Mouse (Mus musculus): ENCODE results near the gene Rom1.
A peak's percentile ranks its signal among the peaks of the same experiment; 100 is the strongest.

The Rom1 gene

GRCm38 (mm10) chr19:8942276-8942964 lies 13.3 kb upstream of the Rom1 start:
- no peak for DNase-seq (ENCODE audit: extremely low read depth, low read depth)

GRCm38 (mm10) chr19:8941515-8942217 lies 12.5 kb upstream of the Rom1 start, which contains the start of gene Mta2:
TSS of gene Mta2 (plus strand) at chr19:8941875.
- DNase-seq (ENCODE audit: extremely low read depth, low read depth): peak; percentile 88

- no peak for DNase-seq (ENCODE audit: extremely low read depth, low read depth)
Measured at GRCm38 (mm10) chr19:8941136-8941514, 12.0 kb upstream of the Rom1 start.

GRCm38 (mm10) chr19:8940526-8941133 lies 11.5 kb upstream of the Rom1 start:
- DNase-seq (ENCODE audit: extremely low read depth, low read depth): no peak

GRCm38 (mm10) chr19:8936736-8937135 lies 7.6 kb upstream of the Rom1 start:
- DNase-seq (ENCODE audit: extremely low read depth, low read depth): no peak

GRCm38 (mm10) chr19:8930771-8931170 lies 1.6 kb upstream of the Rom1 start:
- DNase-seq (ENCODE audit: extremely low read depth, low read depth): no peak

GRCm38 (mm10) chr19:8930117-8930516 lies 961 bp upstream of the Rom1 start:
- DNase-seq (ENCODE audit: extremely low read depth, low read depth): no peak

- DNase-seq (ENCODE audit: extremely low read depth, low read depth): no peak
Measured at GRCm38 (mm10) chr19:8928689-8929223, 400 bp downstream of the Rom1 start.

GRCm38 (mm10) chr19:8927891-8928525 lies 1.1 kb downstream of the Rom1 start:
- no peak for DNase-seq (ENCODE audit: extremely low read depth, low read depth)

GRCm38 (mm10) chr19:8926766-8927165 lies 2.4 kb downstream of the Rom1 start:
- DNase-seq (ENCODE audit: extremely low read depth, low read depth): no peak

- DNase-seq (ENCODE audit: extremely low read depth, low read depth): no peak
Measured at GRCm38 (mm10) chr19:8921741-8922140, 7.4 kb downstream of the Rom1 start.

- no peak for DNase-seq (ENCODE audit: extremely low read depth, low read depth)
Measured at GRCm38 (mm10) chr19:8920836-8921291, 8.3 kb downstream of the Rom1 start.

- no peak for DNase-seq (ENCODE audit: extremely low read depth, low read depth)
Measured at GRCm38 (mm10) chr19:8920073-8920736, 9.0 kb downstream of the Rom1 start, which contains the start of gene B3gat3. TSS of gene B3gat3 (plus strand) at chr19:8920374.

GRCm38 (mm10) chr19:8919684-8920072 lies 9.5 kb downstream of the Rom1 start:
- DNase-seq (ENCODE audit: extremely low read depth, low read depth): no peak

- DNase-seq (ENCODE audit: extremely low read depth, low read depth): no peak
Measured at GRCm38 (mm10) chr19:8919000-8919399, 10.2 kb downstream of the Rom1 start.

GRCm38 (mm10) chr19:8914212-8914611 lies 14.9 kb downstream of the Rom1 start:
- no peak for DNase-seq (ENCODE audit: extremely low read depth, low read depth)

GRCm38 (mm10) chr19:8911810-8912209 lies 17.3 kb downstream of the Rom1 start:
- DNase-seq (ENCODE audit: extremely low read depth, low read depth): no peak

- no peak for DNase-seq (ENCODE audit: extremely low read depth, low read depth)
Measured at GRCm38 (mm10) chr19:8908531-8908930, 20.6 kb downstream of the Rom1 start.

GRCm38 (mm10) chr19:8903412-8903811 lies 25.7 kb downstream of the Rom1 start:
- DNase-seq (ENCODE audit: extremely low read depth, low read depth): no peak

- no peak for DNase-seq (ENCODE audit: extremely low read depth, low read depth)
Measured at GRCm38 (mm10) chr19:8899079-8899478, 30.1 kb downstream of the Rom1 start.

GRCm38 (mm10) chr19:8898576-8898975 lies 30.6 kb downstream of the Rom1 start:
- DNase-seq (ENCODE audit: extremely low read depth, low read depth): no peak

Measured in MEL-GATA-1-ER (cell line).